Mouse (Mus musculus): ENCODE measurements around the gene Gtsf1l. TPM values are rescaled to one million over a fixed set of nuclear protein-coding genes. Genes with fewer than 3 reads are reported as not detected.

Gene Gtsf1l
- polyA plus RNA-seq, 1 experiment from 2014 or later = not detected

GRCm38 (mm10) chr2:163099919-163100318, 12.3 kb upstream of the Gtsf1l start:
- peaks cover 11% of the 10 kb centered on the region for H3K4me1 ChIP-seq (ENCODE audit: control insufficient read depth, insufficient read depth, low read depth, low read length)

GRCm38 (mm10) chr2:163095784-163096183, 8.1 kb upstream of the Gtsf1l start:
- 66% methylated on average over 3 of the region's 3 CpGs for WGBS
- Histone ChIP-seq H3K9me3 (ENCODE audit: control insufficient read depth, low read length) (no peaks in the 10 kb centered on the region), H3K27ac (ENCODE audit: low read depth, low read length) (no peak overlapping the region), H3K4me3 (ENCODE audit: low read length) (no peak overlapping the region), H3K9ac (ENCODE audit: low read depth, low read length) (no peak overlapping the region), H3K36me3 (ENCODE audit: control insufficient read depth, insufficient read depth, low read length) (no peaks in the 10 kb centered on the region), H3K4me2 (ENCODE audit: low read length) (no peak overlapping the region), H3K4me1 (ENCODE audit: control insufficient read depth, insufficient read depth, low read depth, low read length) (peaks cover 6% of the 10 kb centered on the region; the same call in 1 of the 2 replicates), H3K27me3 (replicated peaks; ENCODE audit: control insufficient read depth, insufficient read depth, low read length) (0 out of 2 replicates have a peak, but pooled peaks cover 2% of the 10 kb centered on the region)
- ATAC-seq = no peak

More at GRCm38 (mm10) chr2:163099919-163100318, 12.3 kb upstream of the Gtsf1l start:
- WGBS = 56% methylated on average over 8 of the region's 8 CpGs
- 0 out of 2 replicates have a peak, but pooled peaks cover 6% of the 10 kb centered on the region for H3K27me3 ChIP-seq (replicated peaks; ENCODE audit: control insufficient read depth, insufficient read depth, low read length)
- H3K4me2 ChIP-seq (ENCODE audit: low read length) = no peak overlapping the region
- H3K4me3 ChIP-seq (ENCODE audit: low read length) = no peak overlapping the region
- no peak for ATAC-seq
- no peaks in the 10 kb centered on the region for H3K36me3 ChIP-seq (ENCODE audit: control insufficient read depth, insufficient read depth, low read length)
- no peak overlapping the region for H3K9ac ChIP-seq (ENCODE audit: low read depth, low read length)
- H3K27ac ChIP-seq (ENCODE audit: low read depth, low read length) = no peak overlapping the region
- no peaks in the 10 kb centered on the region for H3K9me3 ChIP-seq (ENCODE audit: control insufficient read depth, low read length)

GRCm38 (mm10) chr2:163094909-163095308, 7.3 kb upstream of the Gtsf1l start:
- H3K9me3 ChIP-seq (ENCODE audit: control insufficient read depth, low read length) = no peaks in the 10 kb centered on the region
- ATAC-seq = no peak
- no peaks in the 10 kb centered on the region for H3K36me3 ChIP-seq (ENCODE audit: control insufficient read depth, insufficient read depth, low read length)
- no peak overlapping the region for H3K4me2 ChIP-seq (ENCODE audit: low read length)
- no peak overlapping the region for H3K9ac ChIP-seq (ENCODE audit: low read depth, low read length)
- 0 out of 2 replicates have a peak, but pooled peaks cover under 1% of the 10 kb centered on the region for H3K27me3 ChIP-seq (replicated peaks; ENCODE audit: control insufficient read depth, insufficient read depth, low read length)
- H3K4me3 ChIP-seq (ENCODE audit: low read length) = no peak overlapping the region
- WGBS = 94% methylated on average over 10 of the region's 10 CpGs
- H3K27ac ChIP-seq (ENCODE audit: low read depth, low read length) = no peak overlapping the region
- H3K4me1 ChIP-seq (ENCODE audit: control insufficient read depth, insufficient read depth, low read depth, low read length) = peaks cover 5% of the 10 kb centered on the region; the same call in 1 of the 2 replicates

- no peak overlapping the region for H3K9ac ChIP-seq (ENCODE audit: low read depth, low read length)
- H3K4me2 ChIP-seq (ENCODE audit: low read length) = no peak overlapping the region
- no peaks in the 10 kb centered on the region for H3K9me3 ChIP-seq (ENCODE audit: control insufficient read depth, low read length)
- no peaks in the 10 kb centered on the region for H3K4me1 ChIP-seq (ENCODE audit: control insufficient read depth, insufficient read depth, low read depth, low read length)
- H3K27ac ChIP-seq (ENCODE audit: low read depth, low read length) = no peak overlapping the region
- 73% methylated on average over 5 of the region's 5 CpGs for WGBS
- H3K27me3 ChIP-seq (replicated peaks; ENCODE audit: control insufficient read depth, insufficient read depth, low read length) = no peaks in the 10 kb centered on the region
- no peaks in the 10 kb centered on the region for H3K36me3 ChIP-seq (ENCODE audit: control insufficient read depth, insufficient read depth, low read length)
- no peak for ATAC-seq
- H3K4me3 ChIP-seq (ENCODE audit: low read length) = no peak overlapping the region
Measured at GRCm38 (mm10) chr2:163089475-163090123, 1.9 kb upstream of the Gtsf1l start.

- no peak overlapping the region for H3K4me2 ChIP-seq (ENCODE audit: low read length)
- no peak overlapping the region for H3K27ac ChIP-seq (ENCODE audit: low read depth, low read length)
- H3K4me3 ChIP-seq (ENCODE audit: low read length) = no peak overlapping the region
- ATAC-seq = no peak
- H3K4me1 ChIP-seq (ENCODE audit: control insufficient read depth, insufficient read depth, low read depth, low read length) = no peaks in the 10 kb centered on the region
- no peaks in the 10 kb centered on the region for H3K36me3 ChIP-seq (ENCODE audit: control insufficient read depth, insufficient read depth, low read length)
- WGBS = 82% methylated on average over 8 of the region's 8 CpGs
- no peaks in the 10 kb centered on the region for H3K9me3 ChIP-seq (ENCODE audit: control insufficient read depth, low read length)
- no peaks in the 10 kb centered on the region for H3K27me3 ChIP-seq (replicated peaks; ENCODE audit: control insufficient read depth, insufficient read depth, low read length)
- no peak overlapping the region for H3K9ac ChIP-seq (ENCODE audit: low read depth, low read length)
Measured at GRCm38 (mm10) chr2:163086561-163086960, 1.1 kb downstream of the Gtsf1l start.

GRCm38 (mm10) chr2:163085047-163085446, 2.6 kb downstream of the Gtsf1l start:
- H3K9ac ChIP-seq (ENCODE audit: low read depth, low read length) = no peak overlapping the region
- 87% methylated on average over 6 of the region's 6 CpGs for WGBS
- H3K27ac ChIP-seq (ENCODE audit: low read depth, low read length) = no peak overlapping the region
- no peak overlapping the region for H3K4me3 ChIP-seq (ENCODE audit: low read length)
- H3K4me2 ChIP-seq (ENCODE audit: low read length) = no peak overlapping the region
- no peaks in the 10 kb centered on the region for H3K27me3 ChIP-seq (replicated peaks; ENCODE audit: control insufficient read depth, insufficient read depth, low read length)
- no peaks in the 10 kb centered on the region for H3K4me1 ChIP-seq (ENCODE audit: control insufficient read depth, insufficient read depth, low read depth, low read length)
- no peaks in the 10 kb centered on the region for H3K9me3 ChIP-seq (ENCODE audit: control insufficient read depth, low read length)
- H3K36me3 ChIP-seq (ENCODE audit: control insufficient read depth, insufficient read depth, low read length) = no peaks in the 10 kb centered on the region
- ATAC-seq = no peak

GRCm38 (mm10) chr2:163084519-163084918, 3.1 kb downstream of the Gtsf1l start:
- H3K4me1 ChIP-seq (ENCODE audit: control insufficient read depth, insufficient read depth, low read depth, low read length) = no peaks in the 10 kb centered on the region
- no peak overlapping the region for H3K9ac ChIP-seq (ENCODE audit: low read depth, low read length)
- 94% methylated on average over 3 of the region's 3 CpGs for WGBS
- H3K9me3 ChIP-seq (ENCODE audit: control insufficient read depth, low read length) = no peaks in the 10 kb centered on the region
- ATAC-seq = no peak
- H3K27me3 ChIP-seq (replicated peaks; ENCODE audit: control insufficient read depth, insufficient read depth, low read length) = no peaks in the 10 kb centered on the region
- no peaks in the 10 kb centered on the region for H3K36me3 ChIP-seq (ENCODE audit: control insufficient read depth, insufficient read depth, low read length)
- no peak overlapping the region for H3K4me2 ChIP-seq (ENCODE audit: low read length)
- H3K4me3 ChIP-seq (ENCODE audit: low read length) = no peak overlapping the region
- H3K27ac ChIP-seq (ENCODE audit: low read depth, low read length) = no peak overlapping the region

- Histone ChIP-seq H3K27me3 (replicated peaks; ENCODE audit: control insufficient read depth, insufficient read depth, low read length) (no peaks in the 10 kb centered on the region), H3K27ac (ENCODE audit: low read depth, low read length) (no peak overlapping the region), H3K4me3 (ENCODE audit: low read length) (no peak overlapping the region), H3K4me2 (ENCODE audit: low read length) (no peak overlapping the region), H3K4me1 (ENCODE audit: control insufficient read depth, insufficient read depth, low read depth, low read length) (no peaks in the 10 kb centered on the region), H3K36me3 (ENCODE audit: control insufficient read depth, insufficient read depth, low read length) (no peaks in the 10 kb centered on the region), H3K9me3 (ENCODE audit: control insufficient read depth, low read length) (no peaks in the 10 kb centered on the region), H3K9ac (ENCODE audit: low read depth, low read length) (no peak overlapping the region)
- 85% methylated on average over 5 of the region's 5 CpGs for WGBS
- no peak for ATAC-seq
Measured at GRCm38 (mm10) chr2:163082591-163082990, 5.1 kb downstream of the Gtsf1l start.

- no peaks in the 10 kb centered on the region for H3K36me3 ChIP-seq (ENCODE audit: control insufficient read depth, insufficient read depth, low read length)
- no peak overlapping the region for H3K9ac ChIP-seq (ENCODE audit: low read depth, low read length)
- H3K27ac ChIP-seq (ENCODE audit: low read depth, low read length) = no peak overlapping the region
- no peaks in the 10 kb centered on the region for H3K9me3 ChIP-seq (ENCODE audit: control insufficient read depth, low read length)
- no peak overlapping the region for H3K4me3 ChIP-seq (ENCODE audit: low read length)
- no peaks in the 10 kb centered on the region for H3K4me1 ChIP-seq (ENCODE audit: control insufficient read depth, insufficient read depth, low read depth, low read length)
- no peaks in the 10 kb centered on the region for H3K27me3 ChIP-seq (replicated peaks; ENCODE audit: control insufficient read depth, insufficient read depth, low read length)
- no peak for ATAC-seq
- WGBS = 95% methylated on average over 4 of the region's 4 CpGs
- no peak overlapping the region for H3K4me2 ChIP-seq (ENCODE audit: low read length)
Measured at GRCm38 (mm10) chr2:163079041-163079440, 8.6 kb downstream of the Gtsf1l start.

Data from hindbrain, embryonic 16.5 days (tissue).